Mouse (Mus musculus) thymus, adult 2 months (tissue): Measurements from ENCODE around the gene Map3k1. TPM values are rescaled to one million over a fixed set of nuclear protein-coding genes. Genes with fewer than 3 reads are reported as not detected.

Experiments used
- DNase-seq: peaks from one replicate; pipeline ENCODE4 v3.0.0; 2021
- H3K27ac ChIP-seq: fragments of 200-500 bp; 2 replicates; pipeline ENCODE4 v1.5.1; 2012; ENCODE audit warnings: low read length, control low read depth; ENCODE audit not compliant: control insufficient read depth, insufficient read depth
- H3K27me3 ChIP-seq: fragments of 200-500 bp; 2 replicates; pipeline ENCODE4 v1.6.1; 2012; ENCODE audit warnings: mild to moderate bottlenecking, low read length, moderate library complexity, mixed read lengths; ENCODE audit not compliant: control insufficient read depth, insufficient read depth
- H3K36me3 ChIP-seq: fragments of 200-500 bp; 2 replicates; pipeline ENCODE4 v1.6.1; 2012; ENCODE audit warnings: mild to moderate bottlenecking, low read length, moderate library complexity; ENCODE audit not compliant: control insufficient read depth, insufficient read depth
- H3K4me1 ChIP-seq: fragments of 200-500 bp; replicated peaks from 2 replicates; pipeline ENCODE4 v1.6.1; 2012; ENCODE audit warnings: low read length; ENCODE audit not compliant: control insufficient read depth, insufficient read depth
- H3K4me3 ChIP-seq: fragments of 200-500 bp; 2 replicates; pipeline ENCODE4 v1.5.1; 2012; ENCODE audit warnings: mild to moderate bottlenecking, low read length, control low read depth, moderate library complexity; ENCODE audit not compliant: control insufficient read depth, insufficient read depth
- CTCF ChIP-seq: fragments of 200-500 bp; IDR thresholded peaks from 2 replicates; pipeline ENCODE4 v1.5.1; 2012; ENCODE audit warnings: mild to moderate bottlenecking, control low read depth, low read length, moderate library complexity, borderline replicate concordance; ENCODE audit not compliant: control insufficient read depth, poor library complexity, insufficient read depth; ENCODE audit errors: extremely low read depth
- POLR2A ChIP-seq: fragments of 200-500 bp; IDR thresholded peaks from 2 replicates; pipeline ENCODE4 v1.6.1; 2012; ENCODE audit warnings: mild to moderate bottlenecking, low read length, control low read depth, moderate library complexity; ENCODE audit not compliant: control insufficient read depth, poor library complexity, insufficient read depth; ENCODE audit errors: extremely low read depth
- WGBS: fragments of 180-500 bp; shearing (Covaris S2); methylation state at CpG from one replicate; pipeline ENCODE4 v1.1.7; 2018; 5-methylcytosine and 5-hydroxymethylcytosine counted together
- polyA plus RNA-seq: library from polyadenylated mRNA; depleted of rRNA; stranded (reverse); fragments of >200 nt; gene quantifications from 2 replicates; pipeline ENCODE4 v1.2.3, GENCODE M21; 2012

Map3k1 gene
- polyA plus RNA-seq, 1 experiment = 47.2 TPM

DNA sequence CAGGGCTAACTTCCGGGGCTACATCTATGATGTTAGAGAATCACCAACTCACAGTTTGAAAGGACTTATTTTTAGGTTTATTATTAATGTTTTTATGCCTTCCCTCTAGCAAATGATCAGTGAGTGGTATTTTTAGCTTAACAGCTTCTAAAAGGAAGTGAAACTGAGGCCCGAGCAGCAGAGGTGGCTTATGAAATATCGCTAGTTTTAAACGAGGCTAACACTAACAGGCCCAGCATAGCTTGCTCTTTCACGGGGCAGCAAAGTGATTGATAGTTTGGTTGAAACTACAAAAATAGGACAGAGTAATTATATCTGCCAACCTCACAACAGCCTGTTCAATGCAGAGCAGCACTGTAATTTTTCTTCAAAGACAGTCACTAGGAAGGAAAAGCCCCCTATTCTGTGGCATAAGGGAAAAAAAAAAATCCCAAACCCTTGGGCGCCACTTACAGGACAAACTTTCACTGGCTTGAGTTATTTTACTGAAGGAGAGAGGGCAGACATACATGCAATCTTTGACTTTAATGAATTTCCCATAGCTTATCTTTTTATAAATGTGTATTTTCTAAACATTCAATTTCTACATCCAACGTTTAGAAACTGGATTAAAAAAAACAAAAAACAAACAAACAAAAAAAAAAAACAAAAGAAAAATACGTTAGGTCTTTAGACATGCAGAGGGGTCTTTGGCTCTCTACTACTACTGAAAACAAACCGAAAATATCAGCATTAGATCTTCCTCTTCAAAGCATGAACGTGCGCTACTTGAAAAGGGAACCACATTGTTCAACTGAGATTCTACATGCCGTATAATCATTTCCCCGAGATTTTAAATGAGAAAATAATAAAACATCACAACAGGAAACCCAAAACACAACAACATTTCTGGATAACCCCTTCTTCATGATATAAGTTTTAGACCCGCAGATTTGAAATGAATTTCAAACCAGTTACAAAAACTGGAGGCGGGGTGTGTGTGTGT lies 2.8 kb downstream of the Map3k1 start:
- Histone ChIP-seq H3K4me1 (peaks cover 22% of the 10 kb centered on the region), H3K27ac (no peak overlapping the region), H3K4me3 (no peak overlapping the region), H3K36me3 (no peaks in the 10 kb centered on the region), H3K27me3 (no peaks in the 10 kb centered on the region)
- WGBS = 16% methylated on average over 15 of the region's 15 CpGs
- no peak for TF ChIP-seq POLR2A
- TF ChIP-seq CTCF = no peak
- no peak for DNase-seq

DNA sequence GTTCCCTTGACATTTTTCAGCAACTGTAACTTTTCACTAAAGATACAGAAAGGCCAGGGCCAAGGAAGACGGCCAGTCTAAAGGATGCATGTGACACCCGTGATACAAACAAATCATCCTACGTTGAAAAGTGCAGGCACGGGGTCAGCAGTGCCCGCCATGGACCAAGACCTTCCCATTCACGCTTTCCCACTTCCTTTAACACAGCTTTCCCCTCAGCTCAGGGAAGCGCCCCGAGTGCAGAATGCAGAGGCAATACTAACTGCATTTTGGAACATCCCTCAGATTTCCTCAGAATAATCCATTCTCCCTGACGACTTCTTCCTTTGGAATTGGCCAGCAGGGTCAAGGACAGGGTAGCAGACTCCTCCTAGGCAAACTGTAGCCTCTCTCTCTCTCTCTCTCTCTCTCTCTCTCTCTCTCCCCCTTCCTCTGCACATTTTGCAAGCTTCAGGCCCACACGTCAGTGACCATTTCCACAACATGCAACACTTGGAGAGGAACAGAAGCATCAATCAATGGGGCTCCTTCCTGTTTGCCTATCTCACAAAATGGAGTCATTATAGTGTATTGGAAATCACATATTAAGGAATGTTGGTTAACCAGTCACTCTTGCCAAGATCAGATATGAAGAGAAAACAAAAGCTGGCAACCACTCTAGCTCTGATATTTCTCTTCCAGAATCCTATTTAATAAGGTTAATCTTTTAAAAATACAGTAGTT lies 3.7 kb downstream of the Map3k1 start:
- WGBS = 63% methylated on average over 10 of the region's 10 CpGs
- Histone ChIP-seq H3K36me3 (no peaks in the 10 kb centered on the region), H3K4me1 (peaks cover 22% of the 10 kb centered on the region), H3K4me3 (no peak overlapping the region), H3K27ac (no peak overlapping the region), H3K27me3 (no peaks in the 10 kb centered on the region)
- TF ChIP-seq CTCF (no peak), POLR2A (no peak)
- DNase-seq = no peak

DNA sequence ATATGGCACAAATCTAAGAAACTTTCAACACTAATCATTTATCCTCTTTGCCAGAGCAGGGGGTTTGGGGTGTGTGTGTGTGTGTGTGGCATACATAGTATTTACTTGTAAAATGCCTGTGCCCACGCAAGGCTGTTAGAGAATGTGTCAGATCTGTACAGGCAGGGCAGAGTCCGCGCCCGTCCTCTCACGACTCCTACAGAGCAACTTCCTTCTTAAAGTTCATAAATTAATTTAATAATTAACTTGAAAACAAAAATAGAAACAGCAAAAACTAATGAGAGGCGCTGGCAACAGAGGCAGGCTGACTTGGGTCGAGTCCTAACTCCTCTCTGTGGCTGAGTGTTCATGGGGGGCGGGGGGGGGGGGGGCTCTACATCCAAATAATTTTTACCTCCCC lies 4.6 kb downstream of the Map3k1 start:
- Histone ChIP-seq H3K27me3 (no peaks in the 10 kb centered on the region), H3K4me1 (peaks cover 22% of the 10 kb centered on the region), H3K4me3 (no peak overlapping the region), H3K36me3 (no peaks in the 10 kb centered on the region), H3K27ac (no peak overlapping the region)
- TF ChIP-seq CTCF (no peak), POLR2A (no peak)
- WGBS = 81% methylated on average over 8 of the region's 8 CpGs
- no peak for DNase-seq

DNA sequence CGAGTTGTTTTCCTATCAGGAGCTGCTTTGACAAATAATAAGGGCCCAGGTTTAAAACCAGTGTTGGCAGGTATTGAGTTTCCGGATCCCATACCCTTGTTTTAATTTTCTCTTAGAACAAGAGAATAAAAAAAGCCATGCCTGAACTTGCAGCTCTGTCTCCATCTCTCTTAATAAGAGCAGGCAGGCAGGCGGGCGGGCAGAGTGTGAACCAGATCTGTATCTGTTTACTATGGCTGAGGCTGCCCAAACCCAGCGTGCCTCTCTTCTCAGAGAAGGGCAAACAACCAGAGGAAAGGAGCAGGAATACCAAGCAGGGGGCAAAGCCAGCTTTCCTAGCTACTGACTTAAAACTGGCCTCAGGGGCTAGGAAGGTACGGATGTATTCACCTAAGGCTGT lies 5.3 kb downstream of the Map3k1 start:
- TF ChIP-seq POLR2A = no peak
- no peak for TF ChIP-seq CTCF
- H3K36me3 ChIP-seq = no peaks in the 10 kb centered on the region
- no peak overlapping the region for H3K4me3 ChIP-seq
- H3K27me3 ChIP-seq = no peaks in the 10 kb centered on the region
- WGBS = 91% methylated on average over 6 of the region's 6 CpGs
- no peak for DNase-seq
- H3K4me1 ChIP-seq = peaks cover 28% of the 10 kb centered on the region
- H3K27ac ChIP-seq = no peak overlapping the region

DNA sequence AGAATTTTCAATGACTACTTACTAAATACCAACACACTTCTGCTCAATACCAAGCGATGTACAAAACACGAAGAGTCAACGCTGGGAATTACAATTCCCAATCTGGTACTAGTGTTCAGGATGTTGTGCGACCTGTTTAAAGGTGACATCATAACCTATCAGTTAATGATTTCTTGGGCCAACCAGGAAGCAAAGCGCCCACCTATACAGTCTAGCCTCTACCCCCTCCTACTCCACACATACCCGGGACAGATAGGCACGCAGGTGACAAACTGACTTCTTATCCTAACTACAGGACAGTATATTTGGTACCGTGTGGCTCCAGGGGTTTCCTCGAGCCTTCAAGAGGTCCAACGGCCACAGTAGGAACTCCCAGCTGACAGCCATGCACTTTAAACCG lies 5.9 kb downstream of the Map3k1 start:
- Histone ChIP-seq H3K27me3 (no peaks in the 10 kb centered on the region), H3K4me1 (peaks cover 34% of the 10 kb centered on the region), H3K27ac (no peak overlapping the region), H3K4me3 (no peak overlapping the region), H3K36me3 (no peaks in the 10 kb centered on the region)
- no peak for DNase-seq
- 94% methylated on average over 11 of the region's 11 CpGs for WGBS
- no peak for TF ChIP-seq POLR2A
- TF ChIP-seq CTCF = no peak

DNA sequence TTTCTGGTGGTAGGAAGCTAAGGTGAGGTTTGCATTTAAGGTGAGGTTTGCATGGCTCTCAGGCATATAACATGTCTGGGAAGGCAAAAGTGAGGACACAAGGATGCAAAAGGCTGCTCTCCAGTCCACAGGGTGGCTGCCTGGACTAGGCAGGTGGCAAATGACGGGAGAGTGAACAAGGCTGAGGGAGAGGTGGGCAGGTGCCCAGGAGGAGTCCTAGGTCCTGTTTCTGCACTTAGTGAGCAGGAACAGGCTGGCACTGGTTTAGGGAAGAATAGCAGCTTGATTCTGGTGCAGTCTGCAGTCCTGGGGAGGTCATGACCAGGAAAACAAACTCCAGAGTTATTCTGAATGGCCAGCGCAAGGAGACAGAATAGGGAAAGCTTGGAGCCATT lies 6.5 kb downstream of the Map3k1 start:
- H3K4me1 ChIP-seq = peaks cover 40% of the 10 kb centered on the region
- H3K4me3 ChIP-seq = no peak overlapping the region
- H3K36me3 ChIP-seq = no peaks in the 10 kb centered on the region
- no peak for DNase-seq
- WGBS = 89% methylated on average over 2 of the region's 2 CpGs
- TF ChIP-seq CTCF (no peak), POLR2A (no peak)
- H3K27ac ChIP-seq = no peak overlapping the region
- no peaks in the 10 kb centered on the region for H3K27me3 ChIP-seq
